Mouse (Mus musculus) neural tube, postnatal 0 days (tissue): ENCODE data around the gene Zscan29. TPM values are rescaled to one million over a fixed set of nuclear protein-coding genes. Genes with fewer than 3 reads are reported as not detected.

Experiments used
- polyA plus RNA-seq: library from polyadenylated mRNA; unstranded; fragments of >200 nt; fragmentation: Nextera tagmentation; extraction: Ambion mirVana; gene quantifications from 2 replicates; pipeline ENCODE4 v1.2.1, GENCODE M21; 2015

Gene Zscan29
- 4.6 and 5.6 TPM in 2 replicates for polyA plus RNA-seq

DNA sequence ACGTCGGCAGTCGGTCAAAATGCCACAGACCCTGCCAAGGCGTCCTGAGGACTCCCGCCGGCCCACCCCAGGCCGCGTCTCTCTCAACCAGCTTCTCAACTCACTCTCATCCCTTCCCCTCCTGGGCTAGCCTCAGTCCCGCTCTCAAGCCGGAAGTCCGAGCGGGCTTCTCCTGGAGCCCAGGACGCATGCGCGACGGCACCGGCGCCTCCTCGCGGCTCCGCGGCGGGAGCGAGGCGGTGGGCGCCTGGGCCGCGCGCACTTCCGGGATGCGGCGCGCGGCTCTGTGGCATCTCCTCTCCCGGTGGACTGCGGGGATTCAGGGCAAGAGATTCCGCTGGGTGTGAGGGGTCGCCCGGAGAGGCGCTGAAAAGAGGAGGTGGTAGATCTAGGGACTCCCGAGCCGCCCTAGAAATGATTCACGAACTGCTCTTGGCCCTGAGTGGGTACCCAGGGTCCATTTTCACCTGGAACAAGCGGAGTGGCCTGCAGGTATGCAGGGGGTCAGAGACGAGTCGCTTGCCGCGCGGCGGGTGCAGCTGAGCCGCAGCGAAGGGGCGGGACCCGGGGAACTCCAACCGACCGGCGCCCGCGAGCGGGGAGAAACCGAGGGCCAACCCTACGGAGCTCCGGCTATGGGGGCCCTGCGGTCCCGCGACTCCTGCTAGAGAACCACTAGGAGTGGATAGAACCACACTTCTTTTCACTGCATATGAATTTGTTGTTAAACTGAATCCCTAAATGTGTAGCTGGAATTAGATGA is at the start of gene Zscan29:
Gene Zscan29 (minus strand): TSS at position 146 of the 763 bp plus-strand sequence.

DNA sequence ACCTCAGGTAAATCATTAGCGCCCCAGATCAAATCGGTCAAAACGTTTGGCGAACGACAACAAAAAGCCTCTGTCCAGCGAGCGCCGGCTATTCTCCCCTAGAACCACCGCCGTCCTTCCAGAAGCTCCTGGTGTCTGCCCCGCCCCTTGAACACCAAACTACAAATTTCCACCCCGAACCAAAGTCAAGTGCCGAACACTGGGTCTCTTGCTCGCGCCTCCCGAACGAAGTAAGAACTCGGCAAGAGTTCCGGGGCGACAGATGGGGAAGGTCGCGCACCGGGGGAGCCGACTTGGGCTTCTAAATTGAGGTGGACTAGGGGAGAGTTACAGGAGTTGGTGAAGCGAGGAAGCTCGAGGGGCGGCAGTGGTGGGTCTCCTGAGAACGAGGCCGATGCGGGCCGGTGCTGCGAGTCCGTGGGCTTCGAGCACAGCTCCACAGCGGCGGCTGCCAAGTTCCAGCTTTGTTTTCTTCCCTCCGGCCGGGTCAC is 399 bp downstream of the Zscan29 start, which contains the start of gene Tubgcp4:
Gene Tubgcp4 (plus strand): TSS at position 174 of the 491 bp plus-strand sequence.

DNA sequence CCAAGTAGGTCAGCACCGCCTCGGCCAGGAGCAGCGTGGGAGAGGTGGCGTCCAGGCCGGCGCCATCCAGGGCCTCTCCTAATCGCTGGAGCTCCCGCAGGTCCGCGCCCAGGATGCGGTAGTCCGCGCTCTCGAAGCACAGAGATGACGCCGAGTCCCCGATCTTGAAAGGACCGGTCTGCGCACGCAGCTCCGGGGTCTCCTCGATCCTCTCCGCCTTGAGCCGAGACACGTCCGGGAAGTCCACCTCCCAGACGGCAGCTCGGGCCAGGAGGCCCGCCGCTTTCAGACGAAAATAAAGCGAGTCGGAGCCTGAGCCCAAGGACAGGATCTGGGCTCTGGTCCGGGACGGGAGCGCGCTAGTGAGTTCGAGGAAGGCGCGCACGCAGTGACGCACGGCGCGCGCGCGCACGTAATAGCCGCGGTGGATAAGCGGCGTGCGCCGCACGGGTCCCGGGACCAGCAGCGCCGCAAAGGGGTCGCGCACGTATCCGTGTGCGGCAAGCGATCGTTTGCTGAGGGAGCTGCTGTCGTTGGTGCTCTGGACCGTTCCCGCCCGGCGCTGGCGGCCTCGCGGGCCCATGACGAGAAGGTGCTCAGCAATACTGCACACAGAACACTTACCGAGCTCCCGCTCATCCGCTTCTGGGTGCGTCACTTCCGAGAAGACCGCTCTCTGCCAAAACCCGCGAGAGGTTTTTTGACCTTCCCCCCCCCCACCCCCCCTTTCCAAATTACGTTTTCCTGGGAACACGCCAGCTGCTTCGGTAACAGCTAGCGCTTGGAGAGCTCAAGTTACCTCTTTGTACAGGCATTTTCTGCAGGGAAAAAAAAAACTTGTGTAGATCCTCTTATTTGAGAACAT is 30.7 kb downstream of the Zscan29 start, which contains the start of the genes Adal and Lcmt2:
Gene Adal (plus strand): TSS at position 411 of the 865 bp plus-strand sequence.
Gene Lcmt2 (minus strand): TSS at position 636 of the 865 bp plus-strand sequence.

DNA sequence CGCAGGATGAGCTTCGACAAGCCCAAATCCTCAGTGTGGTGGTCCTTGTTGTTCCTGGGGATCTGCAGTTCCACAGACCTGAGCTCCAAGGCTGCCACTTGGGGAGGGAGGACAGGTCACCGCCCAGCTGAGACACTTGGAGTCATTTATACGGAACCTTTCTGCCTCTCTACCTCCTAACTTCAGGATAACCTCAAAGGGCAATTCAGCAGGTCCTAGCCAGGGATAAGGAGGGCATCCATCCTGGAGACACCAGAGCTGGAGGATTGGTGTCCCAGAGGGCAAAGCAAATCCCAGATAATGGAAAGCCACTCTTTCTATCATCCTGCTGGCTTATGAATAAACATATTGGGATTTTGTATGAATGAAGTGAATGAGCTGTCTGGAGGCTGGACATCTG is 61.2 kb downstream of the Zscan29 start, which contains the start of gene Tgm7:
Gene Tgm7 (minus strand): TSS at position 101 of the 400 bp plus-strand sequence.

Other genes with a start within 250 kb of the Zscan29 start
- gene Ubr1, start 200.4 kb downstream of the Zscan29 start, polyA plus RNA-seq = 23.7 and 27.0 TPM in 2 replicates
- gene Tmem62, start 194.1 kb downstream of the Zscan29 start, polyA plus RNA-seq = 18.9 and 19.0 TPM in 2 replicates
- gene Ccndbp1, start 162.7 kb downstream of the Zscan29 start, polyA plus RNA-seq = 72.7 and 77.9 TPM in 2 replicates
- gene Epb42, start 134.1 kb downstream of the Zscan29 start, polyA plus RNA-seq = 0.12 and 0.18 TPM in 2 replicates
- 0.05 TPM in 1 of 2 replicates, not detected in the other for gene Tgm5, start 85.3 kb downstream of the Zscan29 start, polyA plus RNA-seq
- not detected in 2 replicates for gene Tgm7, start 61.3 kb downstream of the Zscan29 start, polyA plus RNA-seq
- 14.2 and 15.2 TPM in 2 replicates for gene Adal, start 30.7 kb downstream of the Zscan29 start, polyA plus RNA-seq
- 13.3 and 15.1 TPM in 2 replicates for gene Lcmt2, start 30.5 kb downstream of the Zscan29 start, polyA plus RNA-seq
- gene Tubgcp4, start 471 bp downstream of the Zscan29 start, polyA plus RNA-seq = 27.3 and 27.7 TPM in 2 replicates
- gene Trp53bp1, start 100.3 kb upstream of the Zscan29 start, polyA plus RNA-seq = 68.6 and 73.4 TPM in 2 replicates
- 99.4 and 99.9 TPM in 2 replicates for gene Map1a, start 118.5 kb upstream of the Zscan29 start, polyA plus RNA-seq
- gene Ppip5k1, start 184.3 kb upstream of the Zscan29 start, polyA plus RNA-seq = 22.7 and 23.2 TPM in 2 replicates
- 229 and 236 TPM in 2 replicates for gene Ckmt1, start 186.6 kb upstream of the Zscan29 start, polyA plus RNA-seq
- gene Strc, start 216.0 kb upstream of the Zscan29 start, polyA plus RNA-seq = 0.08 TPM in 1 of 2 replicates, not detected in the other
- gene Pdia3, start 242.7 kb upstream of the Zscan29 start, polyA plus RNA-seq = 269 and 274 TPM in 2 replicates
- gene Catsper2, start 242.7 kb upstream of the Zscan29 start, polyA plus RNA-seq = 4.5 and 5.2 TPM in 2 replicates